Mouse (Mus musculus): ENCODE results near the gene Tmed6. TPM values are rescaled to one million over a fixed set of nuclear protein-coding genes. Genes with fewer than 3 reads are reported as not detected.
"Not testable (repeated sequence)": the region's sequence is repeated elsewhere in the genome, so short reads cannot be mapped to it uniquely, and the experiment has no call there.

Tmed6 gene
- 1.3 and 2.1 TPM in 2 replicates for polyA plus RNA-seq (2015; fragmentation: Nextera tagmentation; extraction: Ambion mirVana)

- no peak within 1 kb of the TSS for H3K9ac ChIP-seq
- peaks cover 13% of the 10 kb centered on the region; the same call in 1 of the 2 replicates for H3K36me3 ChIP-seq
- WGBS = 44% methylated on average over 17 of the region's 17 CpGs
- no peak within 1 kb of the TSS for H3K27ac ChIP-seq
- no peak within 1 kb of the TSS for H3K4me2 ChIP-seq
- peak; percentile 49; the same call in 1 of the 2 replicates for ATAC-seq (ENCODE audit: borderline replicate concordance, extremely low read depth, low FRiP score, low TSS enrichment)
- no peaks in the 10 kb centered on the region for H3K9me3 ChIP-seq
- H3K4me3 ChIP-seq = no peak within 1 kb of the TSS
- H3K4me1 ChIP-seq = no peaks in the 10 kb centered on the region
- no peaks in the 10 kb centered on the region for H3K27me3 ChIP-seq
Observed at GRCm38 (mm10) chr8:107065511-107066496, at the start of gene Tmed6. TSS of gene Tmed6 (minus strand) at chr8:107065644.

GRCm38 (mm10) chr8:107115008-107115320 is 49.5 kb upstream of the Tmed6 start:
- Histone ChIP-seq H3K27ac (peak overlapping the region; percentile 16; the same call in 1 of the 2 replicates), H3K9ac (no peak overlapping the region), H3K27me3 (no peaks in the 10 kb centered on the region), H3K4me3 (no peak overlapping the region), H3K9me3 (no peaks in the 10 kb centered on the region), H3K36me3 (no peaks in the 10 kb centered on the region), H3K4me1 (peaks cover 32% of the 10 kb centered on the region), H3K4me2 (peak overlapping the region; percentile 27)
- 46% methylated on average over 10 of the region's 10 CpGs for WGBS
- ATAC-seq (ENCODE audit: borderline replicate concordance, extremely low read depth, low FRiP score, low TSS enrichment) = no peak

- Histone ChIP-seq H3K27ac (peak overlapping the region; percentile 16; the same call in 1 of the 2 replicates), H3K4me3 (no peak overlapping the region), H3K4me1 (peaks cover 28% of the 10 kb centered on the region), H3K9ac (no peak overlapping the region), H3K36me3 (no peaks in the 10 kb centered on the region), H3K9me3 (no peaks in the 10 kb centered on the region), H3K27me3 (no peaks in the 10 kb centered on the region), H3K4me2 (peak overlapping the region; percentile 27)
- WGBS = 37% methylated on average over 19 of the region's 19 CpGs
- no peak for ATAC-seq (ENCODE audit: borderline replicate concordance, extremely low read depth, low FRiP score, low TSS enrichment)
Observed at GRCm38 (mm10) chr8:107114150-107115007, 48.9 kb upstream of the Tmed6 start.

DNA sequence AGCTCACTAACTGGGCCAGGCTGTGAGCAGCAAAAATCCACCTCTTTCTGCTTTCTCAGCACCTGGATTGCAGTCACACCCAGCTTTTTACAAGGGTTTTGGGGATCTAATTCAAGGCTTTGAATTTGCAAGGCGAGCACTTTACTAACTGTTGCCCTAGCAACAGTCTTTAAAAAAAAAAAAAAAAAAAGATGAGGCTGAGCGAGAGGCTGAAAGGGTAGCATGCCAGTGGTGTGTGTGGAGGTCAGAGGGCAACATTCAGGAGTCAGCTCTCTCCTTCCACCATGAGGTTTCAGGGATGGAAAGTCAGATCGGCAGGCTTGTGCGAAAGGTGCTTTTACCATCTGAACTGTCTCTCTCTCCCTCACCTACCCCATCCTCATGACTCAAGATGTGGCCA is 47.8 kb upstream of the Tmed6 start:
- H3K27ac ChIP-seq = no peak overlapping the region
- 62% methylated on average over 4 of the region's 4 CpGs for WGBS
- peaks cover 24% of the 10 kb centered on the region; the same call in 1 of the 2 replicates for H3K4me1 ChIP-seq

GRCm38 (mm10) chr8:107111340-107112105 is 46.1 kb upstream of the Tmed6 start:
- Histone ChIP-seq H3K9me3 (no peaks in the 10 kb centered on the region), H3K4me1 (peaks cover 22% of the 10 kb centered on the region; the same call in 1 of the 2 replicates)

More for the DNA sequence above, 47.8 kb upstream of the Tmed6 start:
- Histone ChIP-seq H3K4me3 (no peak overlapping the region), H3K9ac (no peak overlapping the region), H3K4me2 (no peak overlapping the region), H3K9me3 (no peaks in the 10 kb centered on the region), H3K36me3 (no peaks in the 10 kb centered on the region), H3K27me3 (no peaks in the 10 kb centered on the region)
- no peak for ATAC-seq (ENCODE audit: borderline replicate concordance, extremely low read depth, low FRiP score, low TSS enrichment)

GRCm38 (mm10) chr8:107110629-107111330 is 45.3 kb upstream of the Tmed6 start:
- Histone ChIP-seq H3K27me3 (no peaks in the 10 kb centered on the region), H3K4me3 (no peak overlapping the region), H3K27ac (no peak overlapping the region), H3K4me2 (no peak overlapping the region), H3K36me3 (no peaks in the 10 kb centered on the region), H3K9me3 (no peaks in the 10 kb centered on the region), H3K4me1 (peaks cover 22% of the 10 kb centered on the region; the same call in 1 of the 2 replicates), H3K9ac (no peak overlapping the region)
- no peak for ATAC-seq (ENCODE audit: borderline replicate concordance, extremely low read depth, low FRiP score, low TSS enrichment)
- 65% methylated on average over 9 of the region's 9 CpGs for WGBS

More at GRCm38 (mm10) chr8:107111340-107112105, 46.1 kb upstream of the Tmed6 start:
- Histone ChIP-seq H3K27me3 (no peaks in the 10 kb centered on the region), H3K27ac (no peak overlapping the region), H3K4me2 (no peak overlapping the region), H3K9ac (no peak overlapping the region), H3K36me3 (no peaks in the 10 kb centered on the region), H3K4me3 (no peak overlapping the region)
- 78% methylated on average over 10 of the region's 11 CpGs for WGBS
- ATAC-seq (ENCODE audit: borderline replicate concordance, extremely low read depth, low FRiP score, low TSS enrichment) = no peak

- H3K27ac ChIP-seq = no peak overlapping the region
- H3K4me1 ChIP-seq = peaks cover 22% of the 10 kb centered on the region; the same call in 1 of the 2 replicates
- H3K9ac ChIP-seq = no peak overlapping the region
- ATAC-seq (ENCODE audit: borderline replicate concordance, extremely low read depth, low FRiP score, low TSS enrichment) = no peak
- no peaks in the 10 kb centered on the region for H3K36me3 ChIP-seq
- H3K4me3 ChIP-seq = no peak overlapping the region
- no peaks in the 10 kb centered on the region for H3K9me3 ChIP-seq
- no peaks in the 10 kb centered on the region for H3K27me3 ChIP-seq
- H3K4me2 ChIP-seq = no peak overlapping the region
- WGBS = 67% methylated on average over 5 of the region's 5 CpGs
Observed at GRCm38 (mm10) chr8:107109816-107110435, 44.5 kb upstream of the Tmed6 start.

GRCm38 (mm10) chr8:107108978-107109720 is 43.7 kb upstream of the Tmed6 start:
- no peak for ATAC-seq (ENCODE audit: borderline replicate concordance, extremely low read depth, low FRiP score, low TSS enrichment)
- H3K4me3 ChIP-seq = peak overlapping the region; percentile 25
- no peak overlapping the region for H3K27ac ChIP-seq
- no peaks in the 10 kb centered on the region for H3K36me3 ChIP-seq
- H3K9me3 ChIP-seq = no peaks in the 10 kb centered on the region
- no peaks in the 10 kb centered on the region for H3K27me3 ChIP-seq
- H3K4me1 ChIP-seq = peaks cover 14% of the 10 kb centered on the region; the same call in 1 of the 2 replicates
- peak overlapping the region; percentile 44 for H3K4me2 ChIP-seq
- 47% methylated on average over 23 of the region's 23 CpGs for WGBS
- 0 out of 2 replicates have a peak overlapping the region, but pooled peaks have one; percentile 5 for H3K9ac ChIP-seq

GRCm38 (mm10) chr8:107108089-107108488 is 42.6 kb upstream of the Tmed6 start:
- not testable (repeated sequence) for ATAC-seq (ENCODE audit: borderline replicate concordance, extremely low read depth, low FRiP score, low TSS enrichment)
- 89% methylated on average over 5 of the region's 5 CpGs for WGBS

DNA sequence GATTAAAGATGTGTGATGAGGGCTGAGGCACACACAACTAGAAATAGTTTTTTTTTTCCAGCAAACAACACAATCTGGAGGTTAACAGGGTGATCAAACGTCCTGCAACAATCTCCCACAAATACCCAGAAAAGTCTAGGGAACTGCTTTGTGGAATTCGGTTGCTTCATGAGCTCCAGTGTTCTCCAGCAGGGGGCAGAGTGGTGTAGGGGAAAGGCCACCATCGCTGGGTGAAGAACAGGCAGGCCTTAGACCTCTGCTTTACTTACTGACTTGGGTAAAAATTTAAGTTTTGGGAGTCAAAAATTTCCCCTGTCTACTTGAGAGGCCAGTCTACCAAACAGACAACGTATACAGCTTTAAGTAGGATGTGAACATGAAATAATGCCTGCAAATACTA is 39.1 kb upstream of the Tmed6 start:
- no peak overlapping the region for H3K9ac ChIP-seq
- peaks cover 8% of the 10 kb centered on the region; the same call in 1 of the 2 replicates for H3K4me1 ChIP-seq
- no peaks in the 10 kb centered on the region for H3K27me3 ChIP-seq
- no peaks in the 10 kb centered on the region for H3K36me3 ChIP-seq
- no peak overlapping the region for H3K4me2 ChIP-seq
- H3K27ac ChIP-seq = no peak overlapping the region
- no peak overlapping the region for H3K4me3 ChIP-seq
- no peaks in the 10 kb centered on the region for H3K9me3 ChIP-seq
- ATAC-seq (ENCODE audit: borderline replicate concordance, extremely low read depth, low FRiP score, low TSS enrichment) = no peak
- 8% methylated on average over 4 of the region's 4 CpGs for WGBS

More at GRCm38 (mm10) chr8:107108089-107108488, 42.6 kb upstream of the Tmed6 start:
- H3K4me3 ChIP-seq, H3K9me3 ChIP-seq, H3K9ac ChIP-seq, H3K36me3 ChIP-seq, H3K27me3 ChIP-seq, H3K27ac ChIP-seq, H3K4me2 ChIP-seq: not testable (repeated sequence)
- peaks cover 14% of the 10 kb centered on the region; the same call in 1 of the 2 replicates for H3K4me1 ChIP-seq

Measured in lung, embryonic 15.5 days (tissue).